Comparison of ENCODE assay signal across 8 mouse cellular contexts in genomic region chr17:66451143-66451542, GRCm38 (mm10). TPM values are rescaled to one million over a fixed set of nuclear protein-coding genes. Genes with fewer than 3 reads are reported as not detected.
DNase-seq lines count a peak whose midpoint lies in the region; ATAC-seq and TF ChIP-seq lines count a peak whose summit lies in the region.

No protein-coding gene starts in this region.

- WGBS in hindbrain, embryonic 10.5 days = 1% methylated on average over 11 of the region's 11 CpGs
- WGBS in lung, postnatal 0 days = 3% methylated on average over 11 of the region's 11 CpGs

- DNase-seq in NIH3T3 (ENCODE audit: low read depth) = peak; percentile 95
- DNase-seq in cerebellum, adult 9-10 months = peak; percentile 95
- peak; percentile 66 to 85 for DNase-seq in frontal cortex, postnatal 10 days (ENCODE audit: low spot score in 2 of 2)
- DNase-seq in hindbrain, embryonic 10.5 days (ENCODE audit: low spot score) = peak; percentile 89
- peak; percentile 82 to 88 for DNase-seq in layer of hippocampus, adult 2 months (ENCODE audit: low spot score in 2 of 2)
- DNase-seq in lung, postnatal 0 days (ENCODE audit: low spot score) = peak; percentile 92
- DNase-seq in retina, adult 2 months (ENCODE audit: low read depth, low spot score) = peak; percentile 78
- peak; percentile 88 for DNase-seq in thymus, postnatal 4 days

- H3K27ac ChIP-seq in hindbrain, embryonic 10.5 days = no peak overlapping the region
- H3K27ac ChIP-seq in layer of hippocampus, adult 2 months = no peak overlapping the region
- no peak overlapping the region for H3K27ac ChIP-seq in lung, postnatal 0 days (ENCODE audit: low read length)

- H3K4me2 ChIP-seq in lung, postnatal 0 days (replicated peaks; ENCODE audit: low read depth, low read length) = peak overlapping the region; percentile 97

- peak; percentile 94 for TF ChIP-seq CTCF in layer of hippocampus, adult 2 months (conservative IDR thresholded peaks at IDR 0.05)
- peak; percentile 95 for TF ChIP-seq CTCF in lung, postnatal 0 days (IDR thresholded peaks at IDR 0.05)

- no peaks in the 10 kb centered on the region for H3K36me3 ChIP-seq in hindbrain, embryonic 10.5 days
- H3K36me3 ChIP-seq in lung, postnatal 0 days (ENCODE audit: insufficient read depth, low read length) = no peaks in the 10 kb centered on the region

- H3K9me3 ChIP-seq in hindbrain, embryonic 10.5 days = no peaks in the 10 kb centered on the region
- H3K9me3 ChIP-seq in lung, postnatal 0 days (ENCODE audit: low read length) = no peaks in the 10 kb centered on the region

- H3K9ac ChIP-seq in lung, postnatal 0 days (replicated peaks; ENCODE audit: low read depth) = no peak overlapping the region

- H3K27me3 ChIP-seq in hindbrain, embryonic 10.5 days (ENCODE audit: insufficient read depth, poor library complexity, severe bottlenecking) = peaks cover 8% of the 10 kb centered on the region; the same call in 1 of the 2 replicates
- H3K27me3 ChIP-seq in lung, postnatal 0 days (replicated peaks; ENCODE audit: insufficient read depth, low read length) = no peaks in the 10 kb centered on the region

- peaks cover 61% of the 10 kb centered on the region for H3K4me1 ChIP-seq in hindbrain, embryonic 10.5 days (replicated peaks)
- 0 out of 2 replicates have a peak, but pooled peaks cover 3% of the 10 kb centered on the region for H3K4me1 ChIP-seq in lung, postnatal 0 days (ENCODE audit: insufficient read depth, low read depth, low read length)

- H3K4me3 ChIP-seq in hindbrain, embryonic 10.5 days = peak overlapping the region; percentile 96
- peak overlapping the region; percentile 93; the same call in 1 of the 2 replicates for H3K4me3 ChIP-seq in layer of hippocampus, adult 2 months
- no peak overlapping the region for H3K4me3 ChIP-seq in lung, postnatal 0 days (ENCODE audit: low read depth, low read length)

- peak; percentile 36 for ATAC-seq in lung, postnatal 0 days

- no peak for TF ChIP-seq EP300 in lung, postnatal 0 days (IDR thresholded peaks at IDR 0.05)

RNA-seq across cellular contexts. Expression of gene Mtcl1, which starts 1.6 kb away (rescaled TPM):
- 52.8 and 89.7 TPM in 2 replicates for polyA plus RNA-seq in hindbrain, embryonic 10.5 days (2016; fragmentation: Nextera tagmentation; extraction: Ambion mirVana)
- total RNA-seq in layer of hippocampus, adult 2 months (2021) = 10 to 100 TPM; 31.7 to 44.8 TPM
- polyA plus RNA-seq in lung, postnatal 0 days (2015; fragmentation: Nextera tagmentation; extraction: Ambion mirVana) = 8.6 and 9.9 TPM in 2 replicates
